Mouse (Mus musculus): ENCODE results near the gene Ly6g5b. TPM values are rescaled to one million over a fixed set of nuclear protein-coding genes. Genes with fewer than 3 reads are reported as not detected.
A peak's percentile ranks its signal among the peaks of the same experiment; 100 is the strongest.

Ly6g5b gene
- total RNA-seq, 2 experiments from 2014 or later: not detected

DNA sequence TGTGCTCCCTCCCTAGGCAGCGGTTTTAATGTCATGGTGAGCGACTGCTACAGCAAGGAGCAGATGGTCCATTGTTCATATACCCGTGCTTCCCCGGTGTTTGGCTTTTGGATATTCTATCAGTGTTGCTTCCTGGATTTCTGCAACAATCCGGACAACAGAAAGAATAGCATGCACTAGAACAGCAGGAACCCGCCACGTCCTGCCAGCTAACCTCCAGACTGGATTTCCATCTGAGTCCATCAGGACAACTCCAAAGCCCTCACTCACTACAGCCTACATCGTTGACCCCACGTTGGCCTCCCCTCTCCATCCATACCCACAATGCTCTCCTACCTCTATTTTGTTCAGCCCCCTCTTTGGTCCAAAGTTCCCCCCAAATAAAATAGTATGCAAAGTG lies 3.5 kb downstream of the Ly6g5b start:
- intact Hi-C loops (cut with DNase I): no loop called here
- DNase-seq: no peak

DNA sequence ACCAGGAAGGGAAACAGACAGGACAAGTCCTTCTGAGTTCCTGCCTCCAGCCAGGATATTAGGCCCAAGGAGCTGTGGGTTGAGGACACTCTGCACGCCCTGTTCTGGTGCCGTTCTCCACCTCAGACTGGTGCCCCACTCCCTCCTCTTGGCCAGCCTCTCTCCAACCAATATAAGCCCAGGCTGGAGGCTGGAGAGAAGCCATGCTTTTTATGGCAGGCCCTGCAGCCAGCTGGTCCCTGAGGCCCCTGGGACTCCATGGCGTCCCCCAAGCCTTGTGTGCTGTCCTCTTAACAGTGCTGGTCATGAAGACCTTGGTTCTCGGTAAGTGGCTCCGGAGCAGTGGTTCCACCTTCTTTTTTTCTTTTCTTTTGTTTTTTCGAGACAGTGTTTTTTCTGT lies 7.1 kb downstream of the Ly6g5b start, which contains the start of gene Ly6g5c:
Gene Ly6g5c (plus strand): TSS at position 183 of the 400 bp plus-strand sequence.
- no peak for DNase-seq
- intact Hi-C loops (cut with DNase I): no loop called here

DNA sequence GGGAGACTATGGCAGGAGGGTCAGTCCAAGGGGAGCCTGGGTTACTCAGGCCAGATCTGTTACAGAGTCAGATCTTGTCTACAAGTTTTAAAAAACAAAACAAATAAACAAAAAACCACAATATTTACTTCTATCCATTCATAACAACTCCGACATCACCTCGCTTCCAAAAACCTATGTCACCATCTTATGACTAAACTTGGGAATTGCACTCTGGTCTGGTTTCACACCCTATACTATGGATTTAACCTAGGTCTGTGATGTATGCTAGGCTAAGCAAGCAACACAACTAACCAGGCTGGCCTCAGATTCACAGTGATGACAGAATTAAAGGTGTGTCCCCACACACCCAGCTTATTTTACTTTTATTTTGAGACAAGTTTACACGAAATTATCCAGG lies 8.7 kb downstream of the Ly6g5b start:
- no peak for DNase-seq
- intact Hi-C loops (cut with DNase I): loop anchor here (2.0 kb wide), 1 partner anchor 36 kb away; no protein-coding TSS in a partner anchor

DNA sequence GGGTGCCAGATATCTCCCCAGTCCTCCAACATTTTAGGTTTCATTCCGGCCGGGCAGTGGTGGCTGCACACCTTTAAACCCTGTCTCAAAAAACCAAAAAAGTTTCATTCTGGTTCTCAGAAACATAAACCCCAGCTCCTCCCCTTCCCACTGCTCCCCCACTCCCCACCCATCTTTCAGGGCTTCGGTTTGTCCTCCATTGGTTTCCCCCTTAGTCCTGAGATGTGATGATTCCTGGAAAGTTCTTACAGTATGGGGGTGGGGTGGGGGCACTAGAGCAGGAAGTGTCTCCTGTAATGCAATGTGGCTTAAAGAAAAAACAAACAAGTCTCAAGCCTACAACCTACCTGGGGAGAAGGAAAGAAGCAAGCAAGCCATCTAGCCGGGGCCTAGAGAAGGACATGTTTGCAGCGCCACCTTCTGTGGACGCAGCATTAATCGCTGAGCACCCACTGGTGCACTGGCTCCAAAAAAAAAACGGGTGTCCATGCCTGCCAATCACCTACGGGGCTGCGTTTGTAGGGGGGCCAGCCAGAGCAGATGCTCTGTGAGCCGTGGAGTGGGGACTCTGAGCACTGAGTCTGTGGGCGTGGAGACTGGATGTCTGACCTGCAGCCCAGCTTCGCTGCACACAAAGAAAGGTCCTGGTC lies 9.4 kb downstream of the Ly6g5b start:
- DNase-seq: no peak
- intact Hi-C loops (cut with DNase I): loop anchor here (1.0 to 2.0 kb wide), 2 partner anchors 35 to 85 kb away; no protein-coding TSS in a partner anchor

DNA sequence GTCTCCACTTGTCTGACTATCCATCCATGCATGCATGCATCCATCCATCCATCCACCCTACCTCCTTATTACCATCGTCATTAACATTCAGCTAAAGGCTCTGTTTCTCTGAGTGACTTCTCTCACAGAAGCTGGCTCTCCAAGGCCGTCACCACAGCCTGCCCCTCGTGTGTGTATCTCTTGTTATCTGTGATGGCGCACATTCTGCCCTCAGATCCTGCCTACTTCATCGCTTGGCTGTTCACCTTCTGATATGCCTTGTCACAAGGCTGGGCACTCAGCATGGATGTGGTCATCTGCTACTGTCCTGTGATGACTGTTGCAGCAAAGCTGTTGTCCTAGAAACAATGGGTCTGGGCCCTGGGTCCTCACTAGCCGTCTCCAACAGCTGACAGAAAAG lies 10.5 kb downstream of the Ly6g5b start:
- no peak for DNase-seq
- intact Hi-C loops (cut with DNase I): loop anchor here (1.0 kb wide), 1 partner anchor 83 kb away; no protein-coding TSS in a partner anchor

DNA sequence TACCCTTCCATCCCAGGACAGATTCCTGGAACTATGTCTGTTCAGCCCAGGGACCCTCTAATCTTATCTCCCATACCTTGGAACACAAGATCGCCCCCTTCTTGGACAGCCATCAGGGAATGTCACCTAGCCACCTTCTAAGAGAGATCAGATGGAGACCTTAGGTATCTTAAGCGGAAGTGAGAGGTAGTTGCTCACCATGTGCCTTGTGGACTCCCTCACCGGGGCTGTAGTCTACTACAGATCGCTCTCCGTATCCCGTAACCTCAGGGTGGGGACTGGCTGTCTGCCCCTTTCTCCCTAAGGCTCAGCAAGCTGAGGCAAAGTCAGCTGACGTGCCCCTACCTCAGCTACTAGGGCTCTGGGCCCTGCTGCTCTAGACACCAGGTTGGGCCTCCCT lies 11.1 kb downstream of the Ly6g5b start:
- intact Hi-C loops (cut with DNase I): no loop called here
- no peak for DNase-seq

DNA sequence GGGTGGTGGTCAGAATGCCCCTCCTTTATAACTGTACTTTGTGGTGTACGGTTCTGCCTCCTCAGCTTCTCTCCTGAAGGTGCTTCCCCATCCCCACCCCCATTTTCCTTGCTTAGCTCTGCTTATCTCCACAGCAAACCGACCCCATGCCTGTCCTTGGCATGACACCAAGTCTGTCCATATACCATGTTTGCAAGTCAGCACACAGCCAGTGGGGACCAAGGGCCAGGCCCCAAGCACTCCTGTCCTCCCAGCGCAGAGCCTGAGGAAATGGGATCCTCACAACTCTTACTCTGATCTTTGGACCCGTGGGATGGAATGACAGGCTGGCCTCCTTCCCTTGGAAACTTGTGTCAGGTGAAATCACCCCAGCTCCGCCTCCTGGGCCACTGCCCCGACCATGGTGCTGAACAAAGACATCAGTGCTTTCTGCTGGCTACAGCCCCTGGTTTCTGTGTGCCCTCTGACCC lies 12.0 kb downstream of the Ly6g5b start:
- DNase-seq: no peak
- intact Hi-C loops (cut with DNase I): no loop called here

DNA sequence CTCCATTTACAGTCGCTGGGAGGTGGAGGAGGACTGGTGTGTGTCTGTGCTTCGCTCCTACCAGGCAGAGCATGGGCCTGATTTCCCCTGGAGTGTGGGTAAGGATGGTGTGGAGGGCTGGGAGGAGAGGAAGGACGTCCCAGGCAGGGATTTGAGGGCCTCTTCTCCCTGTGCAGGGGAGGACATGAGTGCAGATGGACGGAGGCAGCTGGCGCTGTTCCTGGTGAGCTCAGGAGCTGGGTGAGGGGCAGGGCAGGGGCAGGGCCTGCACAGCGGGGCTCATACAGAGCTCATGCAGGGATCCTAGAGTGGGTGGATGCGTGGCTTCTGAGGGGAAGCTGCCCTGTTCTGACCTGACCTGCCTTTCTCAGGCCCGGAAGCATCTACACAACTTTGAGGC lies 12.9 kb downstream of the Ly6g5b start:
- no peak for DNase-seq
- intact Hi-C loops (cut with DNase I): no loop called here

DNA sequence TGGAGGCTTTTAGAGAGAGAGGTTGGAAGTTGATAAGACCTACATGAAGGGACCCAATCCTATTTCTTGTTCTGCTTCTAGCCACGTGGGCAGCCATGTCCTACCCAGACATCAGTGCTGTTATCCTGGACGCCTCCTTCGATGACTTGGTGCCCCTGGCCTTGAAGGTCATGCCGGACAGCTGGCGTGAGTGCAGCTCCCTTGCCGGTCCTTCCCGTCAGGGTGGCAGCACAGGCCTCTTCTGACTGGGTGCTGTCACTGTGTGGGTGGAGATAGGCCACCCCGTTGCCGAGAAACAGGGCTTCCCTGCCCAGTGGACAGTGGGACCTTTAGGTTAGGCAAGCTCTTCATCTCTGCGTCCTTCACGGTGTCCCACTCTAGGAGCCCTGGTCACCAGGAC lies 14.1 kb downstream of the Ly6g5b start:
- no peak for DNase-seq
- intact Hi-C loops (cut with DNase I): no loop called here

DNA sequence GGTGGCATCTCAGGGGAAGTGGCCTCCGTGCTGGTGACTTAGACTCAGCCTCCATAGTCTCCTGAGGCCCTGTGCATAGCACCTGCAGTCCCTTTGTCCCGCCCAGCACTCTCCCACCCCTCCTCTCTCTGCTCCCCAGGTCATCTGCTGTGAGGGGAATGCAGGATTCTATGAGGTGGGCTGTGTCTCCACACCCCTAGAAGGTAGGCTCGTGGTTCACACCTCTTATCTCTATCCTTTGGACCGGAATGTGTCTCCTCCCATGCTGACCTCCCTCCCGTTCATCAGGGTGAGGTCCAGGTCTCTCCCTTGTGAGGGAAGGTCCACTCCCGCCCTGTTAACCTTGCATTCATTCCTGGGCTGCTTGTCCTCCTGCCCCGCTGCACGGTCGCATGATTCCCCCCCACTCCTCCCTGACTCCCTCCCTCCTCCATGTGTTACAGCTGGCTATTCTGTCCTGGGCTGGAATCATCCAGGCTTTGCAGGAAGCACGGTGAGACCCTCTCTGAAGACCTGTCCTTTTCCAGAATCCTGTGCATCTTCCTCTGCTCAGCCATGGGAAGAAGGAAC lies 14.9 kb downstream of the Ly6g5b start:
- DNase-seq: no peak
- intact Hi-C loops (cut with DNase I): no loop called here

DNA sequence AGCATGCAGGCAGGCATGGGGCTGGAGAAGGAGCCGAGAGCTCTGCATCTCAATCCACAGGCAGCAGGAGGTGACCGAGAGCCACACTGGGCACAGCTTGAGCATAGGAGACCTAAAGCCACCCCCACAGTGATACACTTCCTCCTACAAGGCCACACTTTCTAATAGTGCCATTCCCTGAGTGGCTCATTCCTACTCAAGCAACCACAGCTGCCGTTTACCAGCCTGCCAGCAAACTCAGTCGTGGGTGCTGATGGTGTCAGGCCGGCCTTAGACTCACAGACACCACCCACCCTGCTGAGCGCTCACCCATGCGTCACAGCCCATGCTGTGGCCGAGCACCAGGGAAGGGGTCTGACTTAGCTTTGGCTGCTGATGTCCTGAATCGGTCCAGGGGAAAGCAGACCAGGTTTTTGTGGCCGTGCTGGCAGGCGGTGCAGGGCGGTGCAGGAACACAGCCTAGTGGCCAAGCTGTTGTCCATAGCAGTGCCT lies 18.0 kb downstream of the Ly6g5b start:
- intact Hi-C loops (cut with DNase I): no loop called here
- DNase-seq: no peak

DNA sequence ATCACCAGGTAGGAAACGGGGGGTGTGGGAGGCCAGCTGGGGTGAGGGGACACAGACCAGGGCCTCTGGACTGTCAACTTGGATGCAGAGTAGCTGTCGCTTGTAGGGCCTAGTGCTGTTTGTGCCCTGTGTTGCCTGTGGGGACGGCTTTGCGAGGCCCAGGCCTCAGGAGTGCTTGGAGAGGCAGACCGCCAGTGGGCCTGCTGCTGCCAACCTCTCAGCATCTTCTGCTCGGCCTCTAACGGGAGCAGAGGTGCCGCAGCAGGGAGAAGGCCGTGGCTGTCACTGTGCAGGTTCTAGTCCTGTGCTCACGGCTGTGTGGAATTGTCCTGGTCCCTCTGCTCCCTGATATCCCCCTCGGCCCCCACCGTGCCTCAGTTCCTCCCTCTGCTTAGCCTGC lies 18.6 kb downstream of the Ly6g5b start:
- intact Hi-C loops (cut with DNase I): no loop called here
- DNase-seq: no peak

DNA sequence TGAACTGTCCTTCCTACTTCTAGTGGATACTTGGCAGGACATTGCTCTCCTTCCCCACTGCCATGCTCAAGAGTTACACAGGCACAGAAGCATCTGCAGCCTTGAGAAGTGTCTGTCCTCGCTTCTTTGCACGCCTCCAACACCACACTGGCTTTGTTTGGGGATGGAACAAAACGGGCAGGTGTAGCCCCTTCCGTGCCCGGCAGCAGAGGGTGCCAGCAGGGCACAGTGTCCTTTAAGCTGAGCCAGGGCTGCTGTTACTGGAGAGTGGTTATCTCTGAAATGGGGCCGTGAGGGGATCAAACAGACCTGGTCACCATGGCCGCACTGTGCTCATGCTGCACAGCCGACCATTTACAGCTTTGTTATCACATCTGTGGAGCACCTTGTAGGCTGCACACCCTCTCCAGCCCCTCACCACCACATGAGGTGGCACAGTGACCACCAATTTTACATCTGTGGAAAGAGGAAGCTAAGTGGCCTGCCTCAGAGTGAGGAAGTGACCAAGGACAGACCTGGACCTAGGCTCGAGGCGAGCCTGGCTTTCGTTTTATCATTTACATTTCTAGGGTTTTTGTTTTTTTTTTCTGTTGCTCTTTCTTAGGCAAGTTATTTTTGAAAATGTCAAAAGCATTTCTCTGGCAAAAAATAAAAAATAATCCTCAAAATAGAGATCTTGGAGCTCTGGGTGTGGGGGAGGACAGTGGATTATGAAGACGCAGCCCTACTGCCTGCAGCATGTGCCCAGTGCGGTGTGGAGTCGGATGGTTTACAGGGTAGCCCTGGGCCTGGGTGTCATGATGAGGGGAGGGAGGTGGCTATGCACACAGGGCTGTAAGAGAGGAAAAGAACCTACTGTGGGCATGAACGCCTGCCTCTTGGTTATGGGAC lies 20.5 kb downstream of the Ly6g5b start:
- DNase-seq: no peak
- intact Hi-C loops (cut with DNase I): no loop called here

DNA sequence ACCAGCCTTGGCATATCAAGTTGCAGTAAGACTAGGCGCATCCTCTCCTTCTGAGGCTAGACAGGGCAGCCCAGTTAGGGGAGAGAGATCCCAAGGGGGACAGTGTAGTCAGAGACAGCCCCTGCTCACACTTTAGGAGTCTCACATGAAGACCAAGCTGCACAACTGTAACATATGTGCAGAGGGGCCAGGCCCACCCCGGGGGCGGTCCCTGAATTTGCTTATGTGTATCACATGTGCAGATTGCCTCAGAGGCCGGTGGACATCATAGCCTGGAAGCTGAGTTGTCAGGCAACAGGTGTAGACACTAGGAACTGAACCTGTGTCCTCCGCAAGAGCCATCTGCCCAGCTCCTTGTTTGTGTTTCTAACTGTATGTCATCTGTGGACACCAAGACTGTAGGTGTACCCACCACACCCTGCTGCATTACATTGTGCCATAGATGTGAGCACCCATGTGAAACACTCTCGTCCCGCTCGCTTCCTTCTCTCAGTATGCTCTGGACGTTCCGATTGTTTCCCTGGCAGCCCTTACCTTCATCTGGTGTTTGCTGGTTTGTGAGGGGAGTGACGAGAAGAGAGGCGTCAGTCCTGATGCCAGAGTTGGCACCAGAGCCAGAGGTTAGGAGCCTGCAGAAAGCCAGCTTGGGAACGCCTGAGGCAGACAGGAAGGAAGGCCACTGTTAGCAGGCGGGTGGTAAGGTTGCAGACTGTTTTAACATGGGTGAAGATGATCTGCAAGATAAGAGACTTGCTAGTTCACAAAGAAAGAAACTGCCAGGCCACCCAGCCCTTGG lies 22.6 kb downstream of the Ly6g5b start:
- peak in 1 of 2 experiments; percentile 12 for DNase-seq
- intact Hi-C loops (cut with DNase I): no loop called here

DNA sequence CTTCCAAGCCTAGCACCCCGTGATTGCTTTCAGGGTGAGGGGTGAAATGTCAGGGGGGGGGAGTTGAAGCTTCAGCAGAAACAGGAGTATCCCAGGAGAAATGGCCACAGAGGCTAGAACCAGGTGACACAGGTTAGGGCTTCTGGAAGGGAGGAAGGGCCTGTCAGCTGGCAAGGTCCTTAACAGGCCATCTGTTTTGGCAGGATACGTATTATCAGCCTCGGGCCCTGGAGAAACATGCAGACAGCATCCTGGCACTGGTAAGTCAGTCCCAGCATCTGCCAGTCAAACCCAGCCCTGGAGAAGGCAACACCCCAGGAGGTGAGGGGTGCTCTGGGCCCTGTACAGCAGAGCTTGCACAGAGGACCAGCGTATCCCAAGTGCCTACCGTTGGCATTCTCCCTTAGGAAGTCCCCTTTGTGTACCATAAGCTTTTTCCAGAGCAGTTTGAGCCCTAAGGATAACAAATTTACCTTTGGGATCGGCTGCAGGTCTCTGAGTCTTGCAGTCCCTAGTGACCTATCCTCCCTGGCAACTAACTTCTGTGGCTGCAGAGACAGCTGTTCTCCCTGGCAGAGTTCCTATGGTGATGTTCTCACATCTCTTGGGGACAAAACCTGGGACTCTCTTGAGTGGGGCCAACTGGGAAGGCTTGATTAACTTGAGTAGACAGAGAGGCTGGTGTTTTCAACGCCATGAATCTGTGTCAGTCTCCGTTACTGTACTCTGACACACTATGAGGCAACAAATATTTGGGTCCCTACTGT lies 24.9 kb downstream of the Ly6g5b start:
- intact Hi-C loops (cut with DNase I): no loop called here
- peak; percentile 22 to 37 for DNase-seq

DNA sequence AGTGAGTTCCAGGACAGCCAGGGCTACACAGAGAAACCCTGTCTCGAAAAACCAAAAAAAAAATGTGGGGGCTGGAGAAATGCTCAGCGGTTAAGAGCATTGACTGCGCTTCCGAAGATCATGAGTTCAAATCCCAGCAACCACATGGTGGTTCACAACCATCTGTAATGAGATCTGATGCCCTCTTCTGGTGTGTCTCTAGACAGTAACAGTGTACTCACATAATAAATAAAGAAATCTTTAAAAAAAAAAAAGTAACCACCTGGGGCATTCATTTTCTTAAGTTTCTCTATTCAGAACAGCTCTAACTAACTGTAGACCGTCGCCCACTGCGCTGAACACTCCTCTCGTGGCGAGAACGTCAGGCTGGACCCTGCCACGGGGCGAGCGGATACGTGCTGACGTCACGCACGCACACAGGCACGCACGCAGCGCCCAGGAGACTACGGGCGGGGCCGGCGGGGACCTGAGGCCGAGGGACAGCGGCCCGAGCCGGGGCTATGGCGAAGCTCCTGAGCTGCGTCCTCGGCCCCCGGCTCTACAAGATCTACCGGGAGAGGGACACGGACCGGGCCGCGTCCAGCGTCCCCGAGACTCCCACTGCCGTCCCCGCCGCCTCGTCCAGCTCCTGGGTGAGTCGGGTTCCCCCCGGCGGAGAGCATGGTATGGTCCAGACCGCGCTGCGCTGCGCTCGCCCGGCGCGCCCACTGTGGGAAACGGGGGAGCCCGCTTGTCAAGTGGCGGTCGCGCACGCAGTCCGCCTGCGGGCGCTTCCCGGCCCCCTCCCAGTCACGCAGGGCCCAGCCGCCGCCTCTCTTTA lies 26.2 kb downstream of the Ly6g5b start, which contains the start of gene Abhd16a:
Gene Abhd16a (plus strand): TSS at position 439 of the 820 bp plus-strand sequence.
- intact Hi-C loops (cut with DNase I): loop anchor here (5.0 kb wide), 1 partner anchor 67 kb away; no protein-coding TSS in a partner anchor
- DNase-seq: peak; percentile 91 to 94

DNA sequence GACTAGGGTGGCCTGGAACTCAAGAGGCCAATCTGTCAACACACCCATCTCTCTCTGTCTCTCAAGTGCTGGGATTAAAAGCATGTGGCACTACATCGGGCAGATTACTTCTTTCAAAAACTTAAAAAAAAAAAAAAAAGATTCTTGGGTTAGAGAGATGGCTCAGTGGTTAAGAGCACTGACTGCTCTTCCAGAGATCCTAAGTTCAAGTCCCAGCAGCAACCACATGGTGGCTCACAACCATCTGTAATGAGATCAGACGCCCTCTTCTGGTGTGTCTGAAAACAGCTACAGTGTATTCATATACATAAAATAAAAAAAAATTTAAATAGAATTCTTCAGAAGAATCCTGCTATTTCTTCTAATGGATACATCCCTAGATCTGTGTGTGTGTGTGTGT lies 27.1 kb downstream of the Ly6g5b start:
- DNase-seq: no peak
- intact Hi-C loops (cut with DNase I): loop anchor here (5.0 kb wide), 1 partner anchor 66 kb away; no protein-coding TSS in a partner anchor

DNA sequence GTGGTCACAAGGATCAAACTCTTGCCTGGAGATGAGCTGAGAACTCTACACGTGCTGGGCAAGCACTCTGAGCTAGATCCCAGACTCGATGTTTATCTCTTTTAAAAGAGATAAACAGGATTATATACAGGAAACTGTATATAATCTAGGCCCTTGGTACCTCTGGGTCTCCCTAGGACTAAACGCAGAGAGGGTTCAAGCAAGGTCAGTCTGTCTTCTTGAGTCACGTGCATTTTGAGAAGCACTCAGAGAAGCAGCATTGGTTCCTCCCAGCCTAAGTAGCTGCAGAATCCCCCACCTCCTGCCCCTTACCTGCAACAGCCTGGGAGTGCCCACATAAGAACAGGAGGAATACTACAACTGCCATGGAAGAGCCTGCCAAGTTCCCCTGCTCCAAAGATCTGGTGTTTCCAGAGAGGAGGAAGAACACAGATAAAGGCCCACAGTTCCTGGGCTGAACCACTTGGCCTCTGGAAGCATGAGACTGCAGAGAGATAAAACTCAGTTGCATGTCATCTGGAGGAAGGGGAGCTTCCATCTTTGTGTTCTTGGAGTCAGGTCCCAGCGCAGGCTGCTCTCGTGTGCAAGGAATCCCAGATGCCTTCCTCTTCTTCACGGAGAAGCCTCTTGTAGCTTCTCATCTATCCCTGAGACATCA lies 29.9 kb downstream of the Ly6g5b start, which contains the start of gene Ly6g6f:
Gene Ly6g6f (minus strand): TSS at position 403 of the 658 bp plus-strand sequence.
- intact Hi-C loops (cut with DNase I): loop anchor here (5.0 kb wide), 1 partner anchor 63 kb away; no protein-coding TSS in a partner anchor
- DNase-seq: no peak

Data from gastrocnemius, postnatal 36 days (tissue).